Mouse (Mus musculus): ENCODE measurements around the gene Zfp174. TPM values are rescaled to one million over a fixed set of nuclear protein-coding genes. Genes with fewer than 3 reads are reported as not detected.

Zfp174 gene
- polyA plus RNA-seq, 2 experiments, result 1.8 to 2.7 TPM

- no peak for ATAC-seq (ENCODE audit: low FRiP score, low read depth)
- Histone ChIP-seq H3K4me2 (replicated peaks; ENCODE audit: low read depth, low read length, severe bottlenecking) (no peak overlapping the region), H3K4me3 (replicated peaks; ENCODE audit: low read length) (no peak overlapping the region), H3K9me3 (ENCODE audit: control insufficient read depth, low read length) (no peaks in the 10 kb centered on the region), H3K4me1 (ENCODE audit: control insufficient read depth, insufficient read depth, low read length) (no peaks in the 10 kb centered on the region), H3K27me3 (ENCODE audit: control insufficient read depth, insufficient read depth, low read length) (no peaks in the 10 kb centered on the region), H3K9ac (ENCODE audit: low read depth, low read length, severe bottlenecking) (no peak overlapping the region), H3K27ac (replicated peaks; ENCODE audit: low read depth, low read length) (no peak overlapping the region), H3K36me3 (ENCODE audit: control insufficient read depth, insufficient read depth, low read length) (no peaks in the 10 kb centered on the region)
- DNase-seq (ENCODE audit: low spot score), result no peak
- no peak for TF ChIP-seq POLR2A (IDR thresholded peaks at IDR 0.05; ENCODE audit: borderline replicate concordance, extremely low read depth, insufficient read depth, insufficient read length)
- WGBS, result 75% methylated on average over 11 of the region's 11 CpGs
These were observed 7.5 kb downstream of the Zfp174 start for GRCm38 (mm10) chr16:3854437-3855182.

- Histone ChIP-seq H3K27me3 (ENCODE audit: control insufficient read depth, insufficient read depth, low read length) (no peaks in the 10 kb centered on the region), H3K4me2 (replicated peaks; ENCODE audit: low read depth, low read length, severe bottlenecking) (no peak overlapping the region), H3K9me3 (ENCODE audit: control insufficient read depth, low read length) (no peaks in the 10 kb centered on the region), H3K36me3 (ENCODE audit: control insufficient read depth, insufficient read depth, low read length) (peaks cover 2% of the 10 kb centered on the region), H3K27ac (replicated peaks; ENCODE audit: low read depth, low read length) (no peak overlapping the region), H3K9ac (ENCODE audit: low read depth, low read length, severe bottlenecking) (no peak overlapping the region), H3K4me1 (ENCODE audit: control insufficient read depth, insufficient read depth, low read length) (no peaks in the 10 kb centered on the region), H3K4me3 (replicated peaks; ENCODE audit: low read length) (no peak overlapping the region)
- DNase-seq (ENCODE audit: low spot score), result no peak
- TF ChIP-seq POLR2A (IDR thresholded peaks at IDR 0.05; ENCODE audit: borderline replicate concordance, extremely low read depth, insufficient read depth, insufficient read length), result no peak
- ATAC-seq (ENCODE audit: low FRiP score, low read depth), result no peak
- WGBS, result 85% methylated on average over 1 of the region's 1 CpGs
These were observed 8.7 kb downstream of the Zfp174 start for GRCm38 (mm10) chr16:3855776-3856175.

GRCm38 (mm10) chr16:3859254-3859653 lies 12.2 kb downstream of the Zfp174 start:
- Histone ChIP-seq H3K9me3 (ENCODE audit: control insufficient read depth, low read length) (no peaks in the 10 kb centered on the region), H3K27ac (replicated peaks; ENCODE audit: low read depth, low read length) (no peak overlapping the region)
- no peak for TF ChIP-seq POLR2A (IDR thresholded peaks at IDR 0.05; ENCODE audit: borderline replicate concordance, extremely low read depth, insufficient read depth, insufficient read length)

GRCm38 (mm10) chr16:3871815-3872214 lies 24.7 kb downstream of the Zfp174 start:
- peak overlapping the region; percentile 55 for H3K4me3 ChIP-seq (replicated peaks; ENCODE audit: low read length)
- H3K27ac ChIP-seq (replicated peaks; ENCODE audit: low read depth, low read length), result 0 out of 2 replicates have a peak overlapping the region, but pooled peaks have one; percentile 33
- H3K27me3 ChIP-seq (ENCODE audit: control insufficient read depth, insufficient read depth, low read length), result no peaks in the 10 kb centered on the region
- no peak for ATAC-seq (ENCODE audit: low FRiP score, low read depth)
- no peak for DNase-seq (ENCODE audit: low spot score)
- WGBS, result 2% methylated on average over 16 of the region's 16 CpGs
- H3K36me3 ChIP-seq (ENCODE audit: control insufficient read depth, insufficient read depth, low read length), result peaks cover 20% of the 10 kb centered on the region
- no peaks in the 10 kb centered on the region for H3K9me3 ChIP-seq (ENCODE audit: control insufficient read depth, low read length)
- H3K9ac ChIP-seq (ENCODE audit: low read depth, low read length, severe bottlenecking), result peak overlapping the region; percentile 66
- H3K4me2 ChIP-seq (replicated peaks; ENCODE audit: low read depth, low read length, severe bottlenecking), result peak overlapping the region; percentile 83
- TF ChIP-seq POLR2A (IDR thresholded peaks at IDR 0.05; ENCODE audit: borderline replicate concordance, extremely low read depth, insufficient read depth, insufficient read length), result no peak
- H3K4me1 ChIP-seq (ENCODE audit: control insufficient read depth, insufficient read depth, low read length), result peaks cover 11% of the 10 kb centered on the region

More at GRCm38 (mm10) chr16:3859254-3859653, 12.2 kb downstream of the Zfp174 start:
- Histone ChIP-seq H3K4me2 (replicated peaks; ENCODE audit: low read depth, low read length, severe bottlenecking) (no peak overlapping the region), H3K27me3 (ENCODE audit: control insufficient read depth, insufficient read depth, low read length) (no peaks in the 10 kb centered on the region), H3K4me1 (ENCODE audit: control insufficient read depth, insufficient read depth, low read length) (no peaks in the 10 kb centered on the region), H3K4me3 (replicated peaks; ENCODE audit: low read length) (no peak overlapping the region), H3K36me3 (ENCODE audit: control insufficient read depth, insufficient read depth, low read length) (peaks cover 21% of the 10 kb centered on the region), H3K9ac (ENCODE audit: low read depth, low read length, severe bottlenecking) (no peak overlapping the region)
- WGBS, result 94% methylated on average over 4 of the region's 4 CpGs
- DNase-seq (ENCODE audit: low spot score), result no peak
- no peak for ATAC-seq (ENCODE audit: low FRiP score, low read depth)

GRCm38 (mm10) chr16:3872216-3873047 lies 25.4 kb downstream of the Zfp174 start, which contains the start of gene Naa60:
Gene Naa60 (plus strand): TSS chr16:3872375.
- ATAC-seq (ENCODE audit: low FRiP score, low read depth), result peak; percentile 99
- no peaks in the 10 kb centered on the region for H3K9me3 ChIP-seq (ENCODE audit: control insufficient read depth, low read length)
- H3K27ac ChIP-seq (replicated peaks; ENCODE audit: low read depth, low read length), result peak within 1 kb of the TSS; percentile 50
- peaks cover 20% of the 10 kb centered on the region for H3K36me3 ChIP-seq (ENCODE audit: control insufficient read depth, insufficient read depth, low read length)
- TF ChIP-seq POLR2A (IDR thresholded peaks at IDR 0.05; ENCODE audit: borderline replicate concordance, extremely low read depth, insufficient read depth, insufficient read length), result no peak
- WGBS, result 6% methylated on average over 43 of the region's 47 CpGs
- peaks cover 11% of the 10 kb centered on the region for H3K4me1 ChIP-seq (ENCODE audit: control insufficient read depth, insufficient read depth, low read length)
- H3K27me3 ChIP-seq (ENCODE audit: control insufficient read depth, insufficient read depth, low read length), result no peaks in the 10 kb centered on the region
- peak within 1 kb of the TSS; percentile 66 for H3K9ac ChIP-seq (ENCODE audit: low read depth, low read length, severe bottlenecking)
- peak within 1 kb of the TSS; percentile 55 for H3K4me3 ChIP-seq (replicated peaks; ENCODE audit: low read length)
- peak; percentile 95 for DNase-seq (ENCODE audit: low spot score)
- H3K4me2 ChIP-seq (replicated peaks; ENCODE audit: low read depth, low read length, severe bottlenecking), result peak within 1 kb of the TSS; percentile 83
